Mouse (Mus musculus): ENCODE data around the gene Fgfr3. TPM values are rescaled to one million over a fixed set of nuclear protein-coding genes. Genes with fewer than 3 reads are reported as not detected.
A peak's percentile ranks its signal among the peaks of the same experiment; 100 is the strongest.

The Fgfr3 gene
- polyA plus RNA-seq, 1 experiment from 2014 or later, result 23.9 TPM

GRCm38 (mm10) chr5:33782345-33782998 is 61.0 kb downstream of the Fgfr3 start, which contains the start of gene Letm1:
TSS of gene Letm1 (minus strand) at chr5:33782817.
- Histone ChIP-seq H3K36me3 (ENCODE audit: control insufficient read depth, insufficient read depth, low read length) (peaks cover under 1% of the 10 kb centered on the region), H3K27me3 (ENCODE audit: control insufficient read depth, insufficient read depth, low read depth, low read length) (no peaks in the 10 kb centered on the region), H3K4me1 (ENCODE audit: control insufficient read depth, insufficient read depth, low read length) (peaks cover 18% of the 10 kb centered on the region), H3K4me3 (ENCODE audit: low read depth, low read length) (peak within 1 kb of the TSS; percentile 87), H3K9ac (ENCODE audit: low read depth, low read length) (peak within 1 kb of the TSS; percentile 92), H3K4me2 (ENCODE audit: low read length) (peak within 1 kb of the TSS; percentile 94), H3K9me3 (replicated peaks; ENCODE audit: control insufficient read depth, low read length, poor library complexity, severe bottlenecking) (no peaks in the 10 kb centered on the region), H3K27ac (ENCODE audit: low read length) (peak within 1 kb of the TSS; percentile 88)
- under 1% methylated on average over 56 of the region's 65 CpGs for WGBS
- ATAC-seq, result peak; percentile 100

- no peaks in the 10 kb centered on the region for H3K9me3 ChIP-seq (replicated peaks; ENCODE audit: control insufficient read depth, low read length, poor library complexity, severe bottlenecking)
- H3K4me2 ChIP-seq (ENCODE audit: low read length), result peak overlapping the region; percentile 94
- peak overlapping the region; percentile 68 for H3K27ac ChIP-seq (ENCODE audit: low read length)
- no peaks in the 10 kb centered on the region for H3K27me3 ChIP-seq (ENCODE audit: control insufficient read depth, insufficient read depth, low read depth, low read length)
- peak; percentile 85 for ATAC-seq
- peaks cover 18% of the 10 kb centered on the region for H3K4me1 ChIP-seq (ENCODE audit: control insufficient read depth, insufficient read depth, low read length)
- H3K36me3 ChIP-seq (ENCODE audit: control insufficient read depth, insufficient read depth, low read length), result no peaks in the 10 kb centered on the region
- WGBS, result 10% methylated on average over 6 of the region's 6 CpGs
- H3K9ac ChIP-seq (ENCODE audit: low read depth, low read length), result peak overlapping the region; percentile 92
- peak overlapping the region; percentile 87 for H3K4me3 ChIP-seq (ENCODE audit: low read depth, low read length)
Observed at GRCm38 (mm10) chr5:33782999-33783390, 61.5 kb downstream of the Fgfr3 start.

Other genes with a start within 250 kb of the Fgfr3 start
- gene Fam53a, start 92.0 kb upstream of the Fgfr3 start, polyA plus RNA-seq (2015; fragmentation: Nextera tagmentation; extraction: Ambion mirVana), result 30.3 and 31.0 TPM in 2 replicates
- 0.70 and 0.89 TPM in 2 replicates for gene Gm9903, start 91.7 kb upstream of the Fgfr3 start, polyA plus RNA-seq (2015; fragmentation: Nextera tagmentation; extraction: Ambion mirVana)
- gene Slbp, start 69.1 kb upstream of the Fgfr3 start, polyA plus RNA-seq (2015; fragmentation: Nextera tagmentation; extraction: Ambion mirVana), result 119 and 123 TPM in 2 replicates
- gene Tacc3, start 63.5 kb upstream of the Fgfr3 start, polyA plus RNA-seq (2015; fragmentation: Nextera tagmentation; extraction: Ambion mirVana), result 25.0 and 28.4 TPM in 2 replicates
- gene Tmem129, start 63.3 kb upstream of the Fgfr3 start, polyA plus RNA-seq (2015; fragmentation: Nextera tagmentation; extraction: Ambion mirVana), result 29.1 and 29.7 TPM in 2 replicates
- 69.1 and 71.5 TPM in 2 replicates for gene Letm1, start 61.1 kb downstream of the Fgfr3 start, polyA plus RNA-seq (2015; fragmentation: Nextera tagmentation; extraction: Ambion mirVana)
- 75.9 and 84.5 TPM in 2 replicates for gene Nsd2, start 99.1 kb downstream of the Fgfr3 start, polyA plus RNA-seq (2015; fragmentation: Nextera tagmentation; extraction: Ambion mirVana)
- gene Nelfa, start 214.7 kb downstream of the Fgfr3 start, polyA plus RNA-seq (2015; fragmentation: Nextera tagmentation; extraction: Ambion mirVana), result 38.9 and 40.4 TPM in 2 replicates

Measured in midbrain, embryonic 16.5 days (tissue).